Mouse (Mus musculus): ENCODE measurements around the gene Olfr521. TPM values are rescaled to one million over a fixed set of nuclear protein-coding genes. Genes with fewer than 3 reads are reported as not detected.
"Not testable (repeated sequence)": the region's sequence is repeated elsewhere in the genome, so short reads cannot be mapped to it uniquely, and the experiment has no call there.

Olfr521 gene
- polyA plus RNA-seq, 1 experiment from 2014 or later = not detected

GRCm38 (mm10) chr7:99811661-99812060 lies 48.4 kb downstream of the Olfr521 start:
- Histone ChIP-seq H3K27ac (no peak overlapping the region), H3K36me3 (peaks cover 12% of the 10 kb centered on the region), H3K9me3 (replicated peaks) (no peaks in the 10 kb centered on the region), H3K4me1 (no peaks in the 10 kb centered on the region), H3K27me3 (no peaks in the 10 kb centered on the region), H3K4me2 (no peak overlapping the region), H3K4me3 (replicated peaks) (no peak overlapping the region), H3K9ac (no peak overlapping the region)
- 77% methylated on average over 4 of the region's 4 CpGs for WGBS
- no peak for ATAC-seq (replicated peaks; ENCODE audit: low FRiP score)

- Histone ChIP-seq H3K27me3 (no peaks in the 10 kb centered on the region), H3K4me2 (no peak overlapping the region), H3K4me3 (replicated peaks) (no peak overlapping the region), H3K9me3 (replicated peaks) (no peaks in the 10 kb centered on the region), H3K4me1 (0 out of 2 replicates have a peak, but pooled peaks cover 3% of the 10 kb centered on the region), H3K27ac (no peak overlapping the region), H3K9ac (no peak overlapping the region), H3K36me3 (peaks cover 12% of the 10 kb centered on the region)
- WGBS = 92% methylated on average over 11 of the region's 11 CpGs
- no peak for ATAC-seq (replicated peaks; ENCODE audit: low FRiP score)
Measured at GRCm38 (mm10) chr7:99813394-99813793, 50.1 kb downstream of the Olfr521 start.

GRCm38 (mm10) chr7:99818181-99818725 lies 54.9 kb downstream of the Olfr521 start:
- not testable (repeated sequence) for H3K27me3 ChIP-seq; H3K9ac ChIP-seq; H3K36me3 ChIP-seq; ATAC-seq (replicated peaks; ENCODE audit: low FRiP score); H3K4me1 ChIP-seq; H3K9me3 ChIP-seq (replicated peaks)
- 12% methylated on average over 9 of the region's 9 CpGs for WGBS
- Histone ChIP-seq H3K27ac (peak overlapping the region; percentile 67), H3K4me3 (replicated peaks) (0 out of 2 replicates have a peak overlapping the region, but pooled peaks have one; percentile 6), H3K4me2 (peak overlapping the region; percentile 44)

Other genes with a start within 250 kb of the Olfr521 start
- gene Arrb1, start 228.0 kb upstream of the Olfr521 start, polyA plus RNA-seq (2015; fragmentation: Nextera tagmentation; extraction: Ambion mirVana) = 9.4 and 11.7 TPM in 2 replicates
- 0.84 and 1.1 TPM in 2 replicates for gene Tpbgl, start 136.4 kb upstream of the Olfr521 start, polyA plus RNA-seq (2015; fragmentation: Nextera tagmentation; extraction: Ambion mirVana)
- gene Slco2b1, start 52.2 kb upstream of the Olfr521 start, polyA plus RNA-seq (2015; fragmentation: Nextera tagmentation; extraction: Ambion mirVana) = 2.4 and 2.8 TPM in 2 replicates
- not detected in 2 replicates for gene Olfr520, start 33.2 kb upstream of the Olfr521 start, polyA plus RNA-seq (2015; fragmentation: Nextera tagmentation; extraction: Ambion mirVana)
- gene Neu3, start 64.9 kb downstream of the Olfr521 start, polyA plus RNA-seq (2015; fragmentation: Nextera tagmentation; extraction: Ambion mirVana) = 3.0 and 3.1 TPM in 2 replicates
- gene Xrra1, start 95.6 kb downstream of the Olfr521 start, polyA plus RNA-seq (2015; fragmentation: Nextera tagmentation; extraction: Ambion mirVana) = 0.21 and 0.42 TPM in 2 replicates
- 384 and 410 TPM in 2 replicates for gene Spcs2, start 100.0 kb downstream of the Olfr521 start, polyA plus RNA-seq (2015; fragmentation: Nextera tagmentation; extraction: Ambion mirVana)
- 5.9 and 6.2 TPM in 2 replicates for gene Rnf169, start 216.9 kb downstream of the Olfr521 start, polyA plus RNA-seq (2015; fragmentation: Nextera tagmentation; extraction: Ambion mirVana)
- 0.69 and 0.87 TPM in 2 replicates for gene Chrdl2, start 242.7 kb downstream of the Olfr521 start, polyA plus RNA-seq (2015; fragmentation: Nextera tagmentation; extraction: Ambion mirVana)